Mouse (Mus musculus) cerebellum, postnatal 14 days (tissue): ENCODE results near the gene Csgalnact2.

Experiments
- DNase-seq, 2 experiments: peaks; one replicate each; pipeline ENCODE4 v3.0.0; 2021; ENCODE audit warnings: mixed read lengths in 2 of 2

Gene Csgalnact2

GRCm38 (mm10) chr6:118138731-118139709 is at the start of gene Csgalnact2:
Gene Csgalnact2, minus strand, starts transcription at chr6:118139140.
- DNase-seq, result peak; percentile 94 to 96

- DNase-seq, result no peak
These were observed 49.7 kb upstream of the Csgalnact2 start for GRCm38 (mm10) chr6:118188599-118188998.

GRCm38 (mm10) chr6:118187285-118187641 is 48.3 kb upstream of the Csgalnact2 start:
- no peak for DNase-seq

GRCm38 (mm10) chr6:118186620-118187284 is 47.8 kb upstream of the Csgalnact2 start:
- no peak for DNase-seq

GRCm38 (mm10) chr6:118184126-118184525 is 45.2 kb upstream of the Csgalnact2 start:
- DNase-seq, result peak; percentile 39 to 57

GRCm38 (mm10) chr6:118180085-118180423 is 41.1 kb upstream of the Csgalnact2 start:
- DNase-seq, result no peak

- DNase-seq, result peak; percentile 83
These were observed 40.6 kb upstream of the Csgalnact2 start for GRCm38 (mm10) chr6:118179316-118180084.

- no peak for DNase-seq
These were observed 35.0 kb upstream of the Csgalnact2 start for GRCm38 (mm10) chr6:118173975-118174328.

GRCm38 (mm10) chr6:118173251-118173974 is 34.5 kb upstream of the Csgalnact2 start:
- no peak for DNase-seq

- no peak for DNase-seq
These were observed 32.4 kb upstream of the Csgalnact2 start for GRCm38 (mm10) chr6:118171386-118171785.

GRCm38 (mm10) chr6:118168106-118168505 is 29.2 kb upstream of the Csgalnact2 start:
- no peak for DNase-seq

GRCm38 (mm10) chr6:118167013-118167412 is 28.1 kb upstream of the Csgalnact2 start:
- no peak for DNase-seq

- no peak for DNase-seq
These were observed 26.6 kb upstream of the Csgalnact2 start for GRCm38 (mm10) chr6:118165516-118165915.

- no peak for DNase-seq
These were observed 25.8 kb upstream of the Csgalnact2 start for GRCm38 (mm10) chr6:118164691-118165090.

GRCm38 (mm10) chr6:118163086-118163485 is 24.1 kb upstream of the Csgalnact2 start:
- DNase-seq, result no peak

- no peak for DNase-seq
These were observed 23.6 kb upstream of the Csgalnact2 start for GRCm38 (mm10) chr6:118162457-118163082.

GRCm38 (mm10) chr6:118153091-118153490 is 14.2 kb upstream of the Csgalnact2 start:
- no peak for DNase-seq

GRCm38 (mm10) chr6:118150988-118151387 is 12.0 kb upstream of the Csgalnact2 start:
- DNase-seq, result no peak

- DNase-seq, result no peak
These were observed 11.6 kb upstream of the Csgalnact2 start for GRCm38 (mm10) chr6:118150538-118150937.

- DNase-seq, result no peak
These were observed 11.2 kb upstream of the Csgalnact2 start for GRCm38 (mm10) chr6:118150128-118150527.

GRCm38 (mm10) chr6:118140961-118141360 is 2.0 kb upstream of the Csgalnact2 start:
- no peak for DNase-seq

GRCm38 (mm10) chr6:118137148-118137547 is 1.8 kb downstream of the Csgalnact2 start:
- no peak for DNase-seq
